Mouse (Mus musculus): Measurements from ENCODE around the gene Itpkb. TPM values are rescaled to one million over a fixed set of nuclear protein-coding genes. Genes with fewer than 3 reads are reported as not detected.

Itpkb gene
- total and polyA plus RNA-seq, 3 experiments, result 14.6 to 17.8 (median 16.9) TPM

DNA sequence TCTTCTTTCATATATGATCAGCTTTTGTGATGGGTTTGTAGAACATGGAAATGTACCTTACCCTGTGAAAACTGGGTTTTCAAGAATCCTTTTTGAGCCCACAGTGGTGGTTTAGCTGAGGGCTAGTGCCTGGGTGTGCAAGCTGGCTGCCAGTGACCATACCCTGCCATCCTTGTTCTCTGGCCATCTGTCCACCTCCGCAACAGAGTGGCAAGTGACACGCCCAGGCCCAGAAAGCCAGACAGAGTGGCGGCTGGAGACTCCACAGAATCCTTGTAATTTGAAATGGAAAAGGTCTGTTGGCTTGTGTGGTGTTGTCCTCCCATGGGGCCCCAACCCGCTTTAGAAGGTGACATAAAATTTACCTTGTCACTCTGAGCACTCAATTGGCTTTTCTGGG is 31.9 kb downstream of the Itpkb start:
- TF ChIP-seq GATA1 (IDR thresholded peaks at IDR 0.05; ENCODE audit: borderline replicate concordance, low read length) (no peak), POLR2AphosphoS5 (IDR thresholded peaks at IDR 0.05; ENCODE audit: insufficient replicate concordance, low read depth, low read length) (no peak), TAL1 (conservative IDR thresholded peaks at IDR 0.05; ENCODE audit: low read depth, low read length) (no peak), GATA2 (IDR thresholded peaks at IDR 0.05; ENCODE audit: borderline replicate concordance, low read depth, low read length) (no peak), CTCF (IDR thresholded peaks at IDR 0.05; ENCODE audit: low read depth, low read length) (no peak)
- Histone ChIP-seq H3K4me1 (ENCODE audit: insufficient read depth, low read depth, low read length) (peaks cover 36% of the 10 kb centered on the region), H3K9me3 (replicated peaks) (no peaks in the 10 kb centered on the region), H3K4me3 (ENCODE audit: low read depth, low read length) (no peak overlapping the region), H3K27me3 (ENCODE audit: insufficient read depth, low read length) (no peaks in the 10 kb centered on the region), H3K36me3 (replicated peaks) (peaks cover 69% of the 10 kb centered on the region)
- ATAC-seq (ENCODE audit: extremely low read depth, insufficient number of reproducible peaks, low FRiP score, poor library complexity, severe bottlenecking), result no peak
- no peak for DNase-seq (ENCODE audit: low spot score)

DNA sequence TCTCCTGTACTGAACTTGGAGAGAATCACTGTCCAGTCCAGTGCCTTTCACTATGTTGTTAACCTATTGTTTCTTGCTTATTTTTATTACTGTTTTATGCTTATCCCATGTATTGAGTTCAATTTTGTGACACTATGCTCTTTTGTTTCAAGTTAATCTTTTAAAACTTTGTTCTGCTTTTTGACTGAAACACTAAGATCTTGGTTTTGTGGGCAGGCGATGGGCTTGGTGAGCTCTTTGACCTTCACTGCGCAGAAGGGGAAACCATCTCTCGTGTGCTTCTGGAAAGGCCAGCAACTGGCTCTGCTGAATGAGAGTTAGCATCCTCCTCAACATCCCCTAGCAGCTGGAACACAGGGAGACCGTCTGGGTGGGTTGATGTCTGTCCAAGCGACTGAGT is 32.6 kb downstream of the Itpkb start:
- DNase-seq (ENCODE audit: low spot score), result no peak
- Histone ChIP-seq H3K36me3 (replicated peaks) (peaks cover 67% of the 10 kb centered on the region), H3K4me3 (ENCODE audit: low read depth, low read length) (no peak overlapping the region), H3K27me3 (ENCODE audit: insufficient read depth, low read length) (no peaks in the 10 kb centered on the region), H3K9me3 (replicated peaks) (no peaks in the 10 kb centered on the region), H3K4me1 (ENCODE audit: insufficient read depth, low read depth, low read length) (peaks cover 36% of the 10 kb centered on the region)
- ATAC-seq (ENCODE audit: extremely low read depth, insufficient number of reproducible peaks, low FRiP score, poor library complexity, severe bottlenecking), result no peak
- no peak for TF ChIP-seq GATA2 (IDR thresholded peaks at IDR 0.05; ENCODE audit: borderline replicate concordance, low read depth, low read length)
- TF ChIP-seq CTCF (IDR thresholded peaks at IDR 0.05; ENCODE audit: low read depth, low read length), result no peak
- no peak for TF ChIP-seq GATA1 (IDR thresholded peaks at IDR 0.05; ENCODE audit: borderline replicate concordance, low read length)
- no peak for TF ChIP-seq POLR2AphosphoS5 (IDR thresholded peaks at IDR 0.05; ENCODE audit: insufficient replicate concordance, low read depth, low read length)
- TF ChIP-seq TAL1 (conservative IDR thresholded peaks at IDR 0.05; ENCODE audit: low read depth, low read length), result no peak

DNA sequence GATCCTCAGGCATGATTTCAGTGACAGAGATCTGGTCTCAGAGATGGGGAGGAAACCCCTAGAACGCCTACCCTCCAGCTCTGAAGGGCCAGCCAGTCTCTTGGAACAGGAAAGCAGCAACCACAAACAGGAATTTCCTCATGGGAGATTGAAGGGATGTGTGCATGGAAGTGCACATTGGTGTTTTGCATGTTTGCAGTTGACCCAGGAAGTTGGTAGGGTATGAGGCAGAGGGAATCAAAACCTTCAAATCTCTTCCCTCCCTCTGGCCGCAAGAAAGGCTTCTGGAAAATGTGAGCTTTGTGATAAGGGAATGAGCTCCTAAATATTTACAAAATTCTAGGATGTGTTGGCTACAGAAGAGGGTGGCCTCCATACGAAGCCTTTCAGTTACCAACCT is 33.0 kb downstream of the Itpkb start:
- Histone ChIP-seq H3K4me1 (ENCODE audit: insufficient read depth, low read depth, low read length) (peaks cover 32% of the 10 kb centered on the region), H3K27me3 (ENCODE audit: insufficient read depth, low read length) (no peaks in the 10 kb centered on the region), H3K36me3 (replicated peaks) (peaks cover 67% of the 10 kb centered on the region), H3K4me3 (ENCODE audit: low read depth, low read length) (no peak overlapping the region), H3K9me3 (replicated peaks) (no peaks in the 10 kb centered on the region)
- DNase-seq (ENCODE audit: low spot score) (no peak), ATAC-seq (ENCODE audit: extremely low read depth, insufficient number of reproducible peaks, low FRiP score, poor library complexity, severe bottlenecking) (no peak)
- TF ChIP-seq CTCF (IDR thresholded peaks at IDR 0.05; ENCODE audit: low read depth, low read length) (no peak), GATA1 (IDR thresholded peaks at IDR 0.05; ENCODE audit: borderline replicate concordance, low read length) (no peak), POLR2AphosphoS5 (IDR thresholded peaks at IDR 0.05; ENCODE audit: insufficient replicate concordance, low read depth, low read length) (no peak), GATA2 (IDR thresholded peaks at IDR 0.05; ENCODE audit: borderline replicate concordance, low read depth, low read length) (no peak), TAL1 (conservative IDR thresholded peaks at IDR 0.05; ENCODE audit: low read depth, low read length) (no peak)

- ATAC-seq (ENCODE audit: extremely low read depth, insufficient number of reproducible peaks, low FRiP score, poor library complexity, severe bottlenecking), result no peak
- Histone ChIP-seq H3K4me1 (ENCODE audit: insufficient read depth, low read depth, low read length) (peaks cover 32% of the 10 kb centered on the region), H3K27me3 (ENCODE audit: insufficient read depth, low read length) (no peaks in the 10 kb centered on the region), H3K36me3 (replicated peaks) (peaks cover 68% of the 10 kb centered on the region), H3K9me3 (replicated peaks) (no peaks in the 10 kb centered on the region), H3K4me3 (ENCODE audit: low read depth, low read length) (no peak overlapping the region)
- TF ChIP-seq POLR2AphosphoS5 (IDR thresholded peaks at IDR 0.05; ENCODE audit: insufficient replicate concordance, low read depth, low read length), result no peak
- no peak for TF ChIP-seq CTCF (IDR thresholded peaks at IDR 0.05; ENCODE audit: low read depth, low read length)
- no peak for TF ChIP-seq TAL1 (conservative IDR thresholded peaks at IDR 0.05; ENCODE audit: low read depth, low read length)
- no peak for TF ChIP-seq GATA1 (IDR thresholded peaks at IDR 0.05; ENCODE audit: borderline replicate concordance, low read length)
- no peak for TF ChIP-seq GATA2 (IDR thresholded peaks at IDR 0.05; ENCODE audit: borderline replicate concordance, low read depth, low read length)
- no peak for DNase-seq (ENCODE audit: low spot score)
Observed at GRCm38 (mm10) chr1:180364005-180364404, 33.7 kb downstream of the Itpkb start.

DNA sequence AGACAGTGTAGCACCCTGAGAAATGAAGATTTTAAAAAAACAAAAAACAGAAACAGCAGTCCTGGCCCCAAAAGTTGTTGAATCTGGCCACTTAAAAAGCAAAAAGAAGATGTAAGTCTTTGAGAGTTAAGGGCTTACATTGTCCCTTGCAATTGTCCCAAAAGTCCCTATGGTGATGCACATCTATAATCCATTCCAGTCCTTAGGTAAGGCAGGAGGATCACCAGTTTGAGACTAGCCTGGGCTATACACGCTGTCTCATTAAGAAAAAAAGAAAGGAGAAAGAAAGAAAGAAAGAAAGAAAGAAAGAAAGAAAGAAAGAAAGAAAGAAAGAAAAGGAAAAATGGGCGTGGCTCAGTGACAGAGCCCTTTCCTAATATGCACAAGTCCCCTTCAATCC is 34.4 kb downstream of the Itpkb start:
- H3K4me1 ChIP-seq (ENCODE audit: insufficient read depth, low read depth, low read length), result peaks cover 28% of the 10 kb centered on the region
- TF ChIP-seq GATA2 (IDR thresholded peaks at IDR 0.05; ENCODE audit: borderline replicate concordance, low read depth, low read length) (no peak), GATA1 (IDR thresholded peaks at IDR 0.05; ENCODE audit: borderline replicate concordance, low read length) (no peak), TAL1 (conservative IDR thresholded peaks at IDR 0.05; ENCODE audit: low read depth, low read length) (no peak), POLR2AphosphoS5 (IDR thresholded peaks at IDR 0.05; ENCODE audit: insufficient replicate concordance, low read depth, low read length) (no peak), CTCF (IDR thresholded peaks at IDR 0.05; ENCODE audit: low read depth, low read length) (no peak)
- DNase-seq (ENCODE audit: low spot score) (no peak), ATAC-seq (ENCODE audit: extremely low read depth, insufficient number of reproducible peaks, low FRiP score, poor library complexity, severe bottlenecking) (no peak)
- no peaks in the 10 kb centered on the region for H3K9me3 ChIP-seq (replicated peaks)
- H3K36me3 ChIP-seq (replicated peaks), result peaks cover 66% of the 10 kb centered on the region
- H3K27me3 ChIP-seq (ENCODE audit: insufficient read depth, low read length), result no peaks in the 10 kb centered on the region
- peak overlapping the region; percentile 69; the same call in 1 of the 2 replicates for H3K4me3 ChIP-seq (ENCODE audit: low read depth, low read length)

DNA sequence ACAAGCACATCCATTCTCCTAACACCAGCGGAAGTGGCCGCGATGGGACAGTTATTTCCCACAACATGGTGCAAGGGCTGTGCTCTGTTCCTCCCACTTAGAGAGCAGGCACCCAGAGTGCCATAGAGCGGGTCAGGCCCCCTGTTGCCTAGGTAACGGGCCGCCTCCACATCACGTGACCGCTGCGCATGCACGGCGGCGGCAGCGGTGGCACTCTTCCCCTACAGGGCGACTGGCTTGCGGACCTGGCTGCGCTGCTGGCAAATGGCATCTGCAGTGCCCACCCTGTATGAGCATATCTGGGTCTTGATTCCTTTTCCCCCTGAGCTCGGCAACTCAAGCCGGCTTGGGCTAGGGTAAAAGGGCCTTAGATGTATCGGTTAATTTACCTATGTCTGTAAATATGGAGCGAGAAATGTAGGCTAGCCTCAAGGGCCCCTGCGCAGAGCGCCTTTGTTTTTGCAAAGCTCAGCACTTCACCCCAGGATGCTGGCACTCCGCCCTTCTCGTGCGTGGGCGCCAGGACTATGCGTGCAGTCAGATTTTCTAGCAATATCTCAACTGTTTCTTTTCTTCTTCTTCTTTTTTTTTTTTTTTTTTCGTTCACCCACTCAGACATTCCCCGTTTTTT is 35.0 kb downstream of the Itpkb start:
- TF ChIP-seq TAL1 (conservative IDR thresholded peaks at IDR 0.05; ENCODE audit: low read depth, low read length), result no peak
- no peak for TF ChIP-seq GATA2 (IDR thresholded peaks at IDR 0.05; ENCODE audit: borderline replicate concordance, low read depth, low read length)
- peak; percentile 75 for DNase-seq (ENCODE audit: low spot score)
- peaks cover 29% of the 10 kb centered on the region for H3K4me1 ChIP-seq (ENCODE audit: insufficient read depth, low read depth, low read length)
- peak overlapping the region; percentile 69 for H3K4me3 ChIP-seq (ENCODE audit: low read depth, low read length)
- no peaks in the 10 kb centered on the region for H3K9me3 ChIP-seq (replicated peaks)
- H3K36me3 ChIP-seq (replicated peaks), result peaks cover 62% of the 10 kb centered on the region
- no peaks in the 10 kb centered on the region for H3K27me3 ChIP-seq (ENCODE audit: insufficient read depth, low read length)
- ATAC-seq (ENCODE audit: extremely low read depth, insufficient number of reproducible peaks, low FRiP score, poor library complexity, severe bottlenecking), result peak; percentile 77

Measured in G1E (cell line).